Mouse (Mus musculus): ENCODE measurements at regions not wholly inside any gene's neighbourhood (a gene's known extent, or its start where the extent isn't known, plus 50 kb on each side); places are given as distances from the start of the nearest gene placed in this dataset.

- DNase-seq (ENCODE audit: low spot score in 2 of 2), result no peak
Measured at GRCm38 (mm10) chr9:50138341-50138978, 206.3 kb downstream of the Rpl10-ps3 start.

GRCm38 (mm10) chr9:50136636-50136985 lies 208.2 kb downstream of the Rpl10-ps3 start:
- DNase-seq (ENCODE audit: low spot score in 2 of 2), result no peak

- DNase-seq (ENCODE audit: low spot score in 2 of 2), result no peak
Measured at GRCm38 (mm10) chr9:50135939-50136635, 208.7 kb downstream of the Rpl10-ps3 start.

- no peak for DNase-seq (ENCODE audit: low spot score in 2 of 2)
Measured at GRCm38 (mm10) chr9:50124241-50124640, 220.5 kb downstream of the Rpl10-ps3 start.

GRCm38 (mm10) chr9:50120820-50121599 lies 223.8 kb downstream of the Rpl10-ps3 start:
- no peak for DNase-seq (ENCODE audit: low spot score in 2 of 2)

- no peak for DNase-seq (ENCODE audit: low spot score in 2 of 2)
Measured at GRCm38 (mm10) chr9:50119412-50119811, 225.4 kb downstream of the Rpl10-ps3 start.

- DNase-seq (ENCODE audit: low spot score in 2 of 2), result no peak
Measured at GRCm38 (mm10) chr9:50118578-50118977, 226.2 kb downstream of the Rpl10-ps3 start.

GRCm38 (mm10) chr9:50106551-50106950 lies 238.2 kb downstream of the Rpl10-ps3 start:
- DNase-seq (ENCODE audit: low spot score in 2 of 2), result no peak

GRCm38 (mm10) chr9:50102766-50103165 lies 242.0 kb downstream of the Rpl10-ps3 start:
- no peak for DNase-seq (ENCODE audit: low spot score in 2 of 2)

GRCm38 (mm10) chr9:50101061-50101460 lies 243.7 kb downstream of the Rpl10-ps3 start:
- DNase-seq (ENCODE audit: low spot score in 2 of 2), result no peak

GRCm38 (mm10) chr9:50090968-50091367 lies 253.8 kb downstream of the Rpl10-ps3 start:
- DNase-seq (ENCODE audit: low spot score in 2 of 2), result no peak

- DNase-seq (ENCODE audit: low spot score in 2 of 2), result no peak
Measured at GRCm38 (mm10) chr9:50089916-50090315, 254.9 kb downstream of the Rpl10-ps3 start.

- DNase-seq (ENCODE audit: low spot score in 2 of 2), result no peak
Measured at GRCm38 (mm10) chr9:50080205-50080604, 264.6 kb downstream of the Rpl10-ps3 start.

- DNase-seq (ENCODE audit: low spot score in 2 of 2), result no peak
Measured at GRCm38 (mm10) chr9:50068576-50068975, 269.9 kb upstream of the Ncam1 start.

GRCm38 (mm10) chr9:50067729-50068225 lies 269.1 kb upstream of the Ncam1 start:
- DNase-seq (ENCODE audit: low spot score in 2 of 2), result no peak

- DNase-seq (ENCODE audit: low spot score in 2 of 2), result no peak
Measured at GRCm38 (mm10) chr9:50064505-50065229, 265.9 kb upstream of the Ncam1 start.

- peak in 1 of 2 experiments; percentile 59 for DNase-seq (ENCODE audit: low spot score in 2 of 2)
Measured at GRCm38 (mm10) chr9:50038231-50038630, 239.5 kb upstream of the Ncam1 start.

- DNase-seq (ENCODE audit: low spot score in 2 of 2), result no peak
Measured at GRCm38 (mm10) chr9:50032322-50033158, 233.8 kb upstream of the Ncam1 start.

GRCm38 (mm10) chr9:50031318-50031717 lies 232.6 kb upstream of the Ncam1 start:
- DNase-seq (ENCODE audit: low spot score in 2 of 2), result no peak

- no peak for DNase-seq (ENCODE audit: low spot score in 2 of 2)
Measured at GRCm38 (mm10) chr9:50029030-50029429, 230.3 kb upstream of the Ncam1 start.

GRCm38 (mm10) chr9:50028573-50028972 lies 229.8 kb upstream of the Ncam1 start:
- no peak for DNase-seq (ENCODE audit: low spot score in 2 of 2)
